Mouse (Mus musculus): ENCODE results near the gene Sec24d.

GRCm38 (mm10) chr3:123312477-123313062, 45.3 kb downstream of the Sec24d start:
- TF ChIP-seq CTCF (IDR thresholded peaks at IDR 0.05; ENCODE audit: control insufficient read depth, insufficient read depth, low read length) (no peak), POLR2A (IDR thresholded peaks at IDR 0.05; ENCODE audit: borderline replicate concordance, control insufficient read depth, low read depth, low read length) (no peak)

Data from bone marrow, adult 2 months (tissue).